Mouse (Mus musculus): ENCODE measurements around the gene Frmd5.

GRCm38 (mm10) chr2:121525056-121525455, 281.8 kb downstream of the Frmd5 start:
- TF ChIP-seq CTCF (IDR thresholded peaks at IDR 0.05) (no peak), EP300 (IDR thresholded peaks at IDR 0.05) (no peak)
